11 mouse cellular contexts compared by ENCODE assay signal in the genomic region with DNA sequence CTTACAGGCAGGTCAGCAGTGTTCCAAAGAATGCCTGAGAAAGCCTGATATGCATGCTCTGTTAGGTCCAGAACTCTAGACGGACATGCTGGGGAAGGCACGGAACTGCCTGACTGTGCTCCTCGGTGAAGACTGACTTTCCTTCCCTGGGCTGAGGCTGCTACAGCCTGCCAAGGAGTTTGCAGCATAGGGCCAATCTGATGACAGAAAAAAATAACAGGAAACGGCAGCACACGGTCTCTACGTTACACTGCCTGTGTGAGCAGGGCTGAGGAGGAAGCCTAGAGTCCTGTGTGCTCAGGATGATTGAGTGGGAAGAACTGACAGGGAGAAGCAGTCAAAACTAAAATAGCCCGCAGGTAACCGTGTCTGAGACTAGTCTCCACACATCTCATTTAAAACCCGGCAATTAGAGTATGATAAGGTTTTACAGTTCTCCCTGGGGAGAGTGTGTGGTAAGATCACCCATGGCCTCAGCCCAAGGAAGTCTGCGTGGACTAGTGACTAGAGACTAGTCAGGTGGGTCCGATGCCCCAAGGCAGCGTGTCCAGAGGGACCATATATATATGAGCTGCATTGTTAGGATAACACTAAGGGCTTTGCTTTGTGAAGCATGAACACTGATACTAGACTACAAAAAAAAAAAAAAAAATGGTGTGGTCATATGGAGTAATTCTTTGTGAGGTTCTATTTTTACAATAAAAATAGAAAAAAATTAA. TPM values are rescaled to one million over a fixed set of nuclear protein-coding genes. Genes with fewer than 3 reads are reported as not detected.
DNase-seq lines count a peak whose midpoint lies in the region; TF ChIP-seq lines count a peak whose summit lies in the region.
"Had no signal": no experiment of that assay in that cellular context is flagged by ENCODE, and none has a peak within 500 bp of the region (broad histone marks: within the 10 kb centered on the region; RNA-seq: fewer than 3 reads in every experiment).

No protein-coding gene starts in this region.

- TF ChIP-seq CTCF in gastrocnemius, adult 2 months (IDR thresholded peaks at IDR 0.05): no peak

- intact Hi-C loops in gastrocnemius, adult 2 months (cut with DNase I): no loop called here
- intact Hi-C loops in gastrocnemius, postnatal 14 days (cut with DNase I; ENCODE audit: low total_unique reads): no loop called here
- intact Hi-C loops in heart, postnatal 10 days (cut with DNase I): loop anchor here (5.0 kb wide), 2 partner anchors 50 to 145 kb away; no protein-coding TSS in a partner anchor

- H3K4me3 ChIP-seq in gastrocnemius, adult 2 months: peak overlapping the region; percentile 13
- H3K4me3 ChIP-seq: embryonic facial prominence, embryonic 12.5 days; liver, embryonic 15.5 days had no signal

- no peak for DNase-seq in gastrocnemius, adult 2 months
- no peak for DNase-seq in gastrocnemius, postnatal 14 days
- DNase-seq in R1 (ENCODE audit: low read depth, low spot score): peak; percentile 18
- peak; percentile 33 to 39 for DNase-seq in heart, postnatal 10 days
- peak; percentile 11 to 50 for DNase-seq in kidney, postnatal 25 days
- no peak for DNase-seq in adrenal gland, postnatal 36 days
- DNase-seq in yolk sac, embryonic 10.5 days (ENCODE audit: low spot score): no peak
- DNase-seq in right cerebral cortex, adult 18-20 months: no peak
- DNase-seq: B cell, adult 2 months had no signal

- peak overlapping the region; percentile 64 for H3K27ac ChIP-seq in gastrocnemius, adult 2 months
- H3K27ac ChIP-seq: embryonic facial prominence, embryonic 12.5 days; liver, embryonic 15.5 days had no signal

RNA-seq across cellular contexts. Expression of a gene that starts 6.3 kb away (rescaled TPM):
- 1 to 10 TPM; 1.5 to 3.6 TPM for total RNA-seq in gastrocnemius, adult 2 months (2021)
- 1 to 10 TPM; 1.5 to 2.3 TPM for total RNA-seq in gastrocnemius, postnatal 14 days (2021)
- 10 to 100 TPM; 12.8 to 16.5 TPM for total RNA-seq in heart, postnatal 10 days (2021)
- 10 to 100 TPM in 1 of 2 experiments, 1 to 10 TPM in 1; 2.0 to 44.5 TPM for total RNA-seq in adrenal gland, postnatal 36 days (2021)

Comparison
In these comparisons a context has a peak if more than half of its experiments do, and no peak if none do; other contexts are left out.
1. DNase-seq: peak in R1 (single experiment), heart, postnatal 10 days (2 of 2) and kidney, postnatal 25 days (2 of 2); none in gastrocnemius, adult 2 months (single experiment), gastrocnemius, postnatal 14 days (single experiment), adrenal gland, postnatal 36 days (0 of 2), yolk sac, embryonic 10.5 days (single experiment) and right cerebral cortex, adult 18-20 months (single experiment).